Mouse (Mus musculus) liver, embryonic 18 days (tissue): Measurements from ENCODE around the gene Oaz2. TPM values are rescaled to one million over a fixed set of nuclear protein-coding genes. Genes with fewer than 3 reads are reported as not detected.

Source experiments
- polyA plus RNA-seq: library from polyadenylated mRNA; depleted of rRNA; stranded (reverse); fragments of >200 nt; gene quantifications from 2 replicates; pipeline ENCODE4 v1.2.3, GENCODE M21; 2012; rRNA removed

Oaz2 gene
- polyA plus RNA-seq, result 25.7 and 26.2 TPM in 2 replicates

DNA sequence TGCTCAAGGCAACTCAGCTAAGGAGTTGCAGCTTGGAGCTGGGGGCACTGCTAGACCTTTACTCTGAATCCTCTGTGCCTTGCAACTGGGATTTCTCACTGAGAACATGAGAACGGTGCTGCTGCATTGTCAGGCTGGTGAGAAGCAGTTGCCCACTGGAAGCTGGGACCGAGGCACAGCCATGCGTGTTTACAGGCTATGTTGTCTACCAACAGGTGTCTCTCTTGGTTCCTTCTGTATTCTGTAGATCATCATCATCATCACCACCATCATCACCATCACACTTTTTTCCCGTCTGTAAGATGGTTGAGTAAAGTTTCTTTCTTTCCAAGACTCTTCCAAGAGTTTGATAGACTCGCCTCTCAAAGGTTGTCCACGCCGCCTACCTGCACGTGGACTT is at the start of gene Oaz2:
Gene Oaz2, plus strand, starts transcription at position 301 of the 400 bp plus-strand sequence.

GRCm38 (mm10) chr9:65629025-65629766 is 38.6 kb upstream of the Oaz2 start, which contains the start of gene Rbpms2:
Rbpms2 (plus strand) TSS chr9:65629648.

Other genes starting within 250 kb of the Oaz2 start
- gene Slc51b, start 245.0 kb upstream of the Oaz2 start, polyA plus RNA-seq, result 0.06 and 0.48 TPM in 2 replicates
- 7.6 and 8.2 TPM in 2 replicates for gene Mtfmt, start 232.2 kb upstream of the Oaz2 start, polyA plus RNA-seq
- gene Spg21, start 207.1 kb upstream of the Oaz2 start, polyA plus RNA-seq, result 10.2 and 12.4 TPM in 2 replicates
- gene Ankdd1a, start 147.8 kb upstream of the Oaz2 start, polyA plus RNA-seq, result 0.03 and 0.08 TPM in 2 replicates
- gene Plekho2, start 88.0 kb upstream of the Oaz2 start, polyA plus RNA-seq, result 9.8 and 10.6 TPM in 2 replicates
- 4.1 and 4.7 TPM in 2 replicates for gene Pif1, start 80.8 kb upstream of the Oaz2 start, polyA plus RNA-seq
- 14.6 and 16.8 TPM in 2 replicates for gene Rbpms2, start 38.4 kb upstream of the Oaz2 start, polyA plus RNA-seq
- gene Zfp609, start 159.6 kb downstream of the Oaz2 start, polyA plus RNA-seq, result 2.9 and 4.3 TPM in 2 replicates
- 28.5 and 40.3 TPM in 2 replicates for gene Pclaf, start 222.2 kb downstream of the Oaz2 start, polyA plus RNA-seq
- gene Trip4, start 240.8 kb downstream of the Oaz2 start, polyA plus RNA-seq, result 5.0 TPM in 2 replicates
- gene Csnk1g1, start 240.9 kb downstream of the Oaz2 start, polyA plus RNA-seq, result 2.0 and 2.7 TPM in 2 replicates